Mouse (Mus musculus): ENCODE results near the gene Hvcn1. TPM values are rescaled to one million over a fixed set of nuclear protein-coding genes. Genes with fewer than 3 reads are reported as not detected.
A peak's percentile ranks its signal among the peaks of the same experiment; 100 is the strongest.

Gene Hvcn1
- 1.2 and 1.3 TPM in 2 replicates for polyA plus RNA-seq (2012; rRNA removed)
- polyA plus RNA-seq (2014; fragmentation: Nextera tagmentation; extraction: Ambion mirVana), result 1.5 and 1.6 TPM in 2 replicates

DNA sequence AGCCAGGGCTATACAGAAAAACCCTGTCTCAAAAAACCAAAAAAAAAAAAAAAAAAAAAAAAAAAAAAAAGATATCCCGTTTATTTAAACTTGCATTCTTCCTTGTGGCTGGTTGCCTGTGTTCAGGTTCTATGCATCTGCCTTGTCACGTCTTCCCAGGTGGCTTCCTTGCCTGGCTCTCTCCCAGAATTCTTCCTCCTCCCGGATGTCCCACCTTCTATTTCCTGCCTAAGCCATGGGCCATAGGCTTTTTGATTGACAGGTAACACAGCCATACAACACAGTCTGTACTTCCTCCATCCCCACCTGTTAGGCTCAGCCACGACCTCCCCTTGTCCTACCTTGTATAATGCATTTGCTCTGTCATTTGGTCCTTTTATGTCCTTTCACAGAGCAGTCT, at the start of gene Hvcn1:
Hvcn1 (plus strand) TSS at position 330 of the 400 bp plus-strand sequence.
- no peak within 1 kb of the TSS for H3K9ac ChIP-seq (replicated peaks)
- WGBS (ENCODE audit: insufficient replicate concordance), result 48% methylated on average over 4 of the region's 4 CpGs
- no peak for DNase-seq (ENCODE audit: low read depth in 3 of 3, low spot score in 3 of 3)

DNA sequence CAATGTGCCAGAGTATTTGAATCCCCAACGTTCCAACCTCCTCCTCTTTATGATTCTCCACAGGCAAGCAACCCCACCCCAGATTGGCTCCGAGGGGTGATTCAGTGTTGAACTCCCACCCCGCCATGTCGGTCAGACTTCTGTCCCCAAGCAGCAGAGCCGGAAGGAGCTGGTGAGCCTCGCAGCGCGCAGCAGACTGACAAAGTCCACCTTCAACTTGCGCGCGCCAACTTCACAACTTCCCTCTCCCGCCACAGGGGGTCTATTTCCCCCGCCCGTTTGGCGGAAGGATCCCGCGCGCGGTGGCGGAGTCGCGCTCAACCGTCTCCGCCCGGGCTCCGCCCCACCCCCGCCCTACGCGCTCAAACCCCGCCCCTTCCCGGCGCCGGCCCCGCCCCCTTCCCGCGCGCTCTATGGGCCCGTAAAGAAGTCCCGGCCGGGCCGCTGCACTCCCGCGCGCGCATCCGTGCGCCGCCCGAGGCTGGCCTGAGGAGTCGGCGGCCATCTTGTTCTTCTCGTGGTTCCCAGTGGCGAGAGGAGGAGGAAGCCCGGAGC, 48.7 kb upstream of the Hvcn1 start, which contains the start of gene Ppp1cc:
Ppp1cc (plus strand) TSS at position 452 of the 555 bp plus-strand sequence.
- Histone ChIP-seq H3K4me3 (ENCODE audit: insufficient read depth in 1 of 2, low read depth in 2 of 2, low read length in 2 of 2) (peak within 1 kb of the TSS; percentile 84 to 93), H3K27ac (peak within 1 kb of the TSS; percentile 47), H3K4me2 (ENCODE audit: low read depth) (peak within 1 kb of the TSS; percentile 96), H3K36me3 (replicated peaks; ENCODE audit: control insufficient read depth, insufficient read depth, low read depth) (peaks cover 27% of the 10 kb centered on the region), H3K9ac (replicated peaks) (peak within 1 kb of the TSS; percentile 98), H3K9me3 (ENCODE audit: control insufficient read depth, low read length) (no peaks in the 10 kb centered on the region), H3K27me3 (ENCODE audit: control insufficient read depth, insufficient read depth, low read length) (no peaks in the 10 kb centered on the region), H3K4me1 (replicated peaks; ENCODE audit: control insufficient read depth in 2 of 2, insufficient read depth in 2 of 2, low read length in 1 of 2) (peaks cover 20 to 46% of the 10 kb centered on the region in 2 experiments)
- 1% methylated on average over 42 of the region's 54 CpGs for WGBS (ENCODE audit: insufficient replicate concordance)
- TF ChIP-seq CTCF (IDR thresholded peaks at IDR 0.05; ENCODE audit: low read depth) (peak; percentile 53), EP300 (IDR thresholded peaks at IDR 0.05; ENCODE audit: low read depth) (peak; percentile 37; the same call in 1 of the 2 replicates)
- DNase-seq (ENCODE audit: low read depth in 3 of 3, low spot score in 3 of 3) (peak; percentile 85 to 86 (median 86)), ATAC-seq (ENCODE audit: insufficient read depth) (peak; percentile 93)

More for the DNA sequence above, at the start of gene Hvcn1:
- H3K36me3 ChIP-seq (replicated peaks; ENCODE audit: control insufficient read depth, insufficient read depth, low read depth), result no peaks in the 10 kb centered on the region
- no peak within 1 kb of the TSS for H3K27ac ChIP-seq
- no peak for ATAC-seq (ENCODE audit: insufficient read depth)
- no peaks in the 10 kb centered on the region for H3K4me1 ChIP-seq (replicated peaks; ENCODE audit: control insufficient read depth in 2 of 2, insufficient read depth in 2 of 2, low read length in 1 of 2)
- TF ChIP-seq CTCF (IDR thresholded peaks at IDR 0.05; ENCODE audit: low read depth) (no peak), EP300 (IDR thresholded peaks at IDR 0.05; ENCODE audit: low read depth) (no peak)
- no peak within 1 kb of the TSS for H3K4me2 ChIP-seq (ENCODE audit: low read depth)
- no peaks in the 10 kb centered on the region for H3K27me3 ChIP-seq (ENCODE audit: control insufficient read depth, insufficient read depth, low read length)
- no peaks in the 10 kb centered on the region for H3K9me3 ChIP-seq (ENCODE audit: control insufficient read depth, low read length)
- no peak within 1 kb of the TSS for H3K4me3 ChIP-seq (ENCODE audit: insufficient read depth in 1 of 2, low read depth in 2 of 2, low read length in 2 of 2)

DNA sequence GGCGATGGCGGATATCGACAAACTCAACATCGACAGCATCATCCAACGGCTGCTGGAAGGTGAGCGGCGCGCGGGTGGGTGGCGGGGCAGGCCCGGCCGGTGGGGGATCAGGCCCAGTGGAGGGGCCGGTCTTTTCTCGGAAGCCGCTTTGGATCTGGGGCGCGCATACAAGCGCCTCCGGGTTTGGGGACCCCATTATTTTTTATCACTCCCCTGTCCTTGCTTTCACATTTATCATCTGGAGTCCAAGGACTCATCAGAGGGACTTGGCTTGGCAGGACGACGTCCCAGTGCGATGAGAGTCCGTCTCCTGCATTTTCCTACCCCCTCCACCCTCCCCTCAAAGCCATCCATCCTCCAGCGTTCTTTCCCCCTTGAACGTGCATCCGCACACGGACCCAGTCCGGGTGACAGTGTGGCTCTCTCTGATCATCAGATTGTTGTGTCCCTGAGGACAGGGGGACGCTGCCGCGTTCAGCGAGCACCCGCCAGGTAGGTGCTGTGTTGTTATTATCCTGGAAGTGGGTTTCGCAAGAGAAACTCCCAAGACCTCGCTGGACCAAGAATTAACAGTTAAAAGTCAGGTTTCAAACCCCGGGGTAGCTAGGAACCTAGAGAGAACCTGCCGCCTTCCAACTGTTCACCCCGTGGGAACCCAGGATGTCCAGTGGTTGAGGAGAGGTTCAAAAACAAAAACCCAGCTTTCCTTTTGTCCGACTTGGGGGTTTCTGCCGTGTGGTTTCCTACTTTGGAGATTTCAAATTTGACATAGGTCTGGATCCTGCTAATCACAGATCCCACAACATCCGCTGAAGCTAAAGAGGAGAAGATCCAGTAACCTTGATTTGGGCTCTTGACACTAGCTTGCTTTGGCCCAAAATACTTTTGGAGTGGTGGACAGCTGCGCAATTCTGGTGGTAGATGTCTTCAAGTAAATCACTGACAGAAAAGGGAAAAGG, 47.8 kb upstream of the Hvcn1 start:
- DNase-seq (ENCODE audit: low read depth in 3 of 3, low spot score in 3 of 3), result no peak
- 1% methylated on average over 42 of the region's 42 CpGs for WGBS (ENCODE audit: insufficient replicate concordance)
- H3K4me3 ChIP-seq (ENCODE audit: insufficient read depth in 1 of 2, low read depth in 2 of 2, low read length in 2 of 2), result peak overlapping the region; percentile 84 to 93
- H3K4me2 ChIP-seq (ENCODE audit: low read depth), result peak overlapping the region; percentile 96
- TF ChIP-seq CTCF (IDR thresholded peaks at IDR 0.05; ENCODE audit: low read depth) (no peak), EP300 (IDR thresholded peaks at IDR 0.05; ENCODE audit: low read depth) (no peak)
- no peak; the same call in 1 of the 2 replicates for ATAC-seq (ENCODE audit: insufficient read depth)
- H3K9ac ChIP-seq (replicated peaks), result peak overlapping the region; percentile 98
- H3K27ac ChIP-seq, result peak overlapping the region; percentile 47
- peaks cover 36% of the 10 kb centered on the region for H3K36me3 ChIP-seq (replicated peaks; ENCODE audit: control insufficient read depth, insufficient read depth, low read depth)
- H3K27me3 ChIP-seq (ENCODE audit: control insufficient read depth, insufficient read depth, low read length), result no peaks in the 10 kb centered on the region
- no peaks in the 10 kb centered on the region for H3K9me3 ChIP-seq (ENCODE audit: control insufficient read depth, low read length)
- peaks cover 20 to 51% of the 10 kb centered on the region in 2 experiments for H3K4me1 ChIP-seq (replicated peaks; ENCODE audit: control insufficient read depth in 2 of 2, insufficient read depth in 2 of 2, low read length in 1 of 2)

DNA sequence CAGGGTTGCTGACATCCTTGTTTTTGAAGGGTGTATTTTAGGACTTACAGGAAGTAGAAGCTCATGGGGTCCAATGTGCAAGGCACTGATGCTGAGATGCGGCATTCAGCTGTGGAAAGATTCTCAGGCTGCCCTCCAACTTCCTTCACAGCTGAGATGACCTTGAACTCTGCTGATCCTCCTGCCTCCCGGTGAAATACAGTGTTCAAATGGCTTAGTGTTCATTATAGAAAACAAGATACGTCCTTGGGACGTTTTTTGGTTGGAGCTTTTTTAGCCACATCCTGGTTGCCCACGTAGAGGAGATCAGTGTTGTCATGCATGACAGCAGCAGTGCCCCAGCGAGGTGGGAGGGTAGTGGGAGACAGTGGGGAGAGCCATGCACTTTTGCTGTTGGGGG, 43.4 kb upstream of the Hvcn1 start:
- Histone ChIP-seq H3K27ac (no peak overlapping the region), H3K4me1 (replicated peaks; ENCODE audit: control insufficient read depth in 2 of 2, insufficient read depth in 2 of 2, low read length in 1 of 2) (peaks cover 17 to 32% of the 10 kb centered on the region in 2 experiments), H3K4me3 (ENCODE audit: insufficient read depth in 1 of 2, low read depth in 2 of 2, low read length in 2 of 2) (no peak overlapping the region), H3K36me3 (replicated peaks; ENCODE audit: control insufficient read depth, insufficient read depth, low read depth) (peaks cover 70% of the 10 kb centered on the region), H3K4me2 (ENCODE audit: low read depth) (no peak overlapping the region; the same call in 1 of the 2 replicates), H3K9ac (replicated peaks) (no peak overlapping the region), H3K27me3 (ENCODE audit: control insufficient read depth, insufficient read depth, low read length) (no peaks in the 10 kb centered on the region), H3K9me3 (ENCODE audit: control insufficient read depth, low read length) (no peaks in the 10 kb centered on the region)
- ATAC-seq (ENCODE audit: insufficient read depth), result no peak
- 53% methylated on average over 6 of the region's 6 CpGs for WGBS (ENCODE audit: insufficient replicate concordance)
- no peak for TF ChIP-seq EP300 (IDR thresholded peaks at IDR 0.05; ENCODE audit: low read depth)
- no peak for TF ChIP-seq CTCF (IDR thresholded peaks at IDR 0.05; ENCODE audit: low read depth)
- no peak for DNase-seq (ENCODE audit: low read depth in 3 of 3, low spot score in 3 of 3)
